Comparison of ENCODE assay signal across 8 mouse cellular contexts in genomic region chr14:47751422-47752205, GRCm38 (mm10).
A peak's percentile ranks its signal among the peaks of the same experiment; 100 is the strongest.
DNase-seq lines count a peak whose midpoint lies in the region; ATAC-seq lines count a peak whose summit lies in the region.

No protein-coding gene starts in this region.

- 45% methylated on average over 8 of the region's 8 CpGs for WGBS in heart, embryonic 11.5 days (ENCODE audit: insufficient replicate concordance)
- 55% methylated on average over 8 of the region's 8 CpGs for WGBS in midbrain, embryonic 11.5 days

- H3K4me1 ChIP-seq in heart, embryonic 11.5 days (ENCODE audit: control insufficient read depth, insufficient read depth, low read length), result peaks cover 14% of the 10 kb centered on the region
- no peaks in the 10 kb centered on the region for H3K4me1 ChIP-seq in midbrain, embryonic 11.5 days (ENCODE audit: control insufficient read depth, insufficient read depth, low read length)

- ATAC-seq in heart, embryonic 11.5 days (replicated peaks; ENCODE audit: insufficient number of reproducible peaks, low FRiP score, low TSS enrichment), result no peak
- peak; percentile 40; the same call in 1 of the 2 replicates for ATAC-seq in midbrain, embryonic 11.5 days (ENCODE audit: low FRiP score)

- intact Hi-C loops in heart, postnatal 25 days (cut with DNase I), result loop anchor here (2.0 to 5.0 kb wide), 3 partner anchors 371 to 615 kb away; partner anchors contain the start of gene Peli2

- no peaks in the 10 kb centered on the region for H3K36me3 ChIP-seq in heart, embryonic 11.5 days (ENCODE audit: control insufficient read depth, insufficient read depth, low read length)
- no peaks in the 10 kb centered on the region for H3K36me3 ChIP-seq in midbrain, embryonic 11.5 days (ENCODE audit: control insufficient read depth, insufficient read depth, low read length)

- H3K27ac ChIP-seq in heart, embryonic 11.5 days (ENCODE audit: low read depth, low read length), result no peak overlapping the region
- H3K27ac ChIP-seq in midbrain, embryonic 11.5 days (ENCODE audit: low read depth, low read length), result no peak overlapping the region

- H3K27me3 ChIP-seq in heart, embryonic 11.5 days (ENCODE audit: control insufficient read depth, insufficient read depth, low read length), result no peaks in the 10 kb centered on the region
- no peaks in the 10 kb centered on the region for H3K27me3 ChIP-seq in midbrain, embryonic 11.5 days (ENCODE audit: control insufficient read depth, insufficient read depth, low read length)

- H3K4me3 ChIP-seq in heart, embryonic 11.5 days (ENCODE audit: low read depth, low read length), result no peak overlapping the region
- H3K4me3 ChIP-seq in midbrain, embryonic 11.5 days (ENCODE audit: low read depth, low read length), result no peak overlapping the region

- no peak overlapping the region for H3K9ac ChIP-seq in heart, embryonic 11.5 days (ENCODE audit: low read depth, low read length)
- H3K9ac ChIP-seq in midbrain, embryonic 11.5 days (ENCODE audit: low read length), result no peak overlapping the region

- no peak overlapping the region for H3K4me2 ChIP-seq in heart, embryonic 11.5 days
- H3K4me2 ChIP-seq in midbrain, embryonic 11.5 days, result no peak overlapping the region

- no peaks in the 10 kb centered on the region for H3K9me3 ChIP-seq in heart, embryonic 11.5 days (replicated peaks; ENCODE audit: control insufficient read depth, low read length)
- H3K9me3 ChIP-seq in midbrain, embryonic 11.5 days (ENCODE audit: control insufficient read depth, low read length), result no peaks in the 10 kb centered on the region

- DNase-seq in heart, adult 11 months, result peak; percentile 99
- DNase-seq in adrenal gland, postnatal 10 days, result peak; percentile 62
- peak; percentile 54 for DNase-seq in embryo, embryonic 11.5 days (ENCODE audit: low read depth, low spot score)
- DNase-seq in heart, postnatal 25 days (ENCODE audit: low spot score), result peak; percentile 35
- DNase-seq in layer of hippocampus, postnatal 10 days (ENCODE audit: low spot score in 2 of 2), result peak; percentile 72 to 77
- DNase-seq in midbrain, embryonic 11.5 days (ENCODE audit: low spot score, missing footprints), result peak; percentile 88
- peak; percentile 65 for DNase-seq in testis, postnatal 10 days (ENCODE audit: low spot score)

Comparison
In these comparisons a context has a peak if more than half of its experiments do, and no peak if none do; other contexts are left out.
1. DNase-seq: peak in every context shown above with its lines; median percentile 99 in heart, adult 11 months; 88 in midbrain, embryonic 11.5 days; 74 in layer of hippocampus, postnatal 10 days; 65 in testis, postnatal 10 days; 62 in adrenal gland, postnatal 10 days; 54 in embryo, embryonic 11.5 days; 35 in heart, postnatal 25 days.